Mouse (Mus musculus): ENCODE results near the gene Zfp867. TPM values are rescaled to one million over a fixed set of nuclear protein-coding genes. Genes with fewer than 3 reads are reported as not detected.

The Zfp867 gene
- polyA plus RNA-seq (2014; fragmentation: Illumina TruSeq; extraction: RNeasy Lipid Tissue Mini Kit (QIAGEN cat#74804); ENCODE audit: low read depth, low replicate concordance): 11.7 TPM

GRCm38 (mm10) chr11:59472326-59472677, at the start of gene Zfp867:
Gene Zfp867 (minus strand): TSS chr11:59472474.

GRCm38 (mm10) chr11:59451086-59451485, 21.2 kb downstream of the Zfp867 start, which contains the start of gene Snap47:
Gene Snap47 (minus strand): TSS chr11:59451186.

GRCm38 (mm10) chr11:59449741-59450229, 22.5 kb downstream of the Zfp867 start, which contains the start of gene Jmjd4:
Gene Jmjd4 (plus strand): TSS chr11:59450045.

Other genes starting within 250 kb of the Zfp867 start
- 117 TPM for gene Arf1, start 244.2 kb downstream of the Zfp867 start, polyA plus RNA-seq (2014; fragmentation: Illumina TruSeq; extraction: RNeasy Lipid Tissue Mini Kit (QIAGEN cat#74804); ENCODE audit: low read depth, low replicate concordance)
- 0.24 TPM for gene Wnt3a, start 181.7 kb downstream of the Zfp867 start, polyA plus RNA-seq (2014; fragmentation: Illumina TruSeq; extraction: RNeasy Lipid Tissue Mini Kit (QIAGEN cat#74804); ENCODE audit: low read depth, low replicate concordance)
- gene Wnt9a, start 165.5 kb downstream of the Zfp867 start, polyA plus RNA-seq (2014; fragmentation: Illumina TruSeq; extraction: RNeasy Lipid Tissue Mini Kit (QIAGEN cat#74804); ENCODE audit: low read depth, low replicate concordance): 0.11 TPM
- 3.7 TPM for gene Prss38, start 96.8 kb downstream of the Zfp867 start, polyA plus RNA-seq (2014; fragmentation: Illumina TruSeq; extraction: RNeasy Lipid Tissue Mini Kit (QIAGEN cat#74804); ENCODE audit: low read depth, low replicate concordance)
- gene Jmjd4, start 22.4 kb downstream of the Zfp867 start, polyA plus RNA-seq (2014; fragmentation: Illumina TruSeq; extraction: RNeasy Lipid Tissue Mini Kit (QIAGEN cat#74804); ENCODE audit: low read depth, low replicate concordance): 3.2 TPM
- gene Snap47, start 21.3 kb downstream of the Zfp867 start, polyA plus RNA-seq (2014; fragmentation: Illumina TruSeq; extraction: RNeasy Lipid Tissue Mini Kit (QIAGEN cat#74804); ENCODE audit: low read depth, low replicate concordance): 12.3 TPM
- 18.8 TPM for gene Zkscan17, start 54.3 kb upstream of the Zfp867 start, polyA plus RNA-seq (2014; fragmentation: Illumina TruSeq; extraction: RNeasy Lipid Tissue Mini Kit (QIAGEN cat#74804); ENCODE audit: low read depth, low replicate concordance)
- gene Nlrp3, start 69.1 kb upstream of the Zfp867 start, polyA plus RNA-seq (2014; fragmentation: Illumina TruSeq; extraction: RNeasy Lipid Tissue Mini Kit (QIAGEN cat#74804); ENCODE audit: low read depth, low replicate concordance): not detected
- gene Olfr222, start 103.8 kb upstream of the Zfp867 start, polyA plus RNA-seq (2014; fragmentation: Illumina TruSeq; extraction: RNeasy Lipid Tissue Mini Kit (QIAGEN cat#74804); ENCODE audit: low read depth, low replicate concordance): not detected
- not detected for gene Olfr223, start 120.8 kb upstream of the Zfp867 start, polyA plus RNA-seq (2014; fragmentation: Illumina TruSeq; extraction: RNeasy Lipid Tissue Mini Kit (QIAGEN cat#74804); ENCODE audit: low read depth, low replicate concordance)
- gene Mprip, start 188.8 kb upstream of the Zfp867 start, polyA plus RNA-seq (2014; fragmentation: Illumina TruSeq; extraction: RNeasy Lipid Tissue Mini Kit (QIAGEN cat#74804); ENCODE audit: low read depth, low replicate concordance): 95.5 TPM

Data from testis, adult 10 weeks (tissue).